Mouse (Mus musculus) hindlimb bud, embryonic 11.5 days (tissue): ENCODE data around the gene Mmp27.

Source experiments
- DNase-seq: peaks from one replicate; pipeline ENCODE4 v3.0.0-alpha.2; 2012; ENCODE audit warnings: low read depth, low spot score; ENCODE audit errors: extremely low spot score

Mmp27 gene

DNA sequence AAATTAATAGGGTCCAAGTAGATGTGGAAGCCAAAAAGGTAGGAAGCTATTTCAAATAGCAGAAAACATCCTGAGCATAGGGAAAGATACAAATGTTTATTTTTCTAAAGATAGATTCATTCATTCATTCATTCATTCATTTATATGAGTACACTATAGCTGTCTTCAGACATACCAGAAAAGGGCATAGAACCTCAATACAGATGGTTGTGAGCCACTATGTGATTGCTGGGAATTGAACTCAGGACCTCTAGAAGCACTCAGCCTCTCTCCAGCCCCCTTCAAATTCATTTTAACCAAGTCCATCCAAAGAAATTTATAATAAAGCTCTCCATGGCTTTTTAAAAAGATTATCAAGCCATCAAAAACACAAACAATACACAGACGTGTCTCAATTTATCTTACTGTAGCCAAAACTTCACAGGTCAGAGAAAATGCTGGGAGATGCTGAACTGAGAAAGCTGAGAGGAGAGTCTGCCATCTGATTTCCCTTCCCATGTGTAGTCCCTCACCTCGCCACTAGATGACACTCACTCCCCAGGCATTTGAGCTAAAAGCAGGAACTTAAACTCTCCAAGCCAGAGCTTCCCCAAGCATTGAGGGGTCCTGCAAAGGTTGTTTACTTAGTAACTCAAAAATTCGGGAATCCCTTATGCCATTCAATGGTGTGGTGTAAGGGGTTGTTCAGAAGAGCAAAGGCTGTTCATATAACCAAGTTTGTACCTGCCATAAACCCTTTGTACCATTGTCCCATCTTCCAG lies 32.0 kb downstream of the Mmp27 start:
- peak; percentile 44 for DNase-seq

DNA sequence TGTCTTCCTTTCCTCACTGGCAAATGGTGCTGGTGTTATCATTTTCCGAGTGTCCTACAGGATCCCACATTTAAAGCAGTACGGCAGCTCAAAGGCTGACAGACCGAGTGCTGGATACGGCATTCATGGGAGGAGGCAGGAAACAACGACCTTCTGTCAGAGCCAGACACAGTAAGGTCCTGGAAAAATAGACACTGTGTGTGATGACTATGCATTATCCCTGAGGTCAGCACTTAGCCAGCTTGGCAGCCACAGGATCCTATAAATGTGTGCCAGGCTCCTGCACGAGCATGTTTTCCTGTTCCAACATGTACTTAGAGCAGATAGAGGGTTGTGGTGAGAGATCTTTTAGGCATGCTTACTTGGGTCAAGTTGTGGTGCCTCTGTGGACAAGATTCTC lies 32.8 kb downstream of the Mmp27 start:
- no peak for DNase-seq

- DNase-seq, result no peak
Observed at GRCm38 (mm10) chr9:7605638-7606037, 34.4 kb downstream of the Mmp27 start.

GRCm38 (mm10) chr9:7622582-7622981 lies 51.4 kb downstream of the Mmp27 start:
- no peak for DNase-seq

GRCm38 (mm10) chr9:7627931-7628330 lies 56.7 kb downstream of the Mmp27 start, which contains the start of gene Mmp20:
Mmp20 (plus strand) TSS chr9:7628231.
- DNase-seq, result no peak
